Mouse (Mus musculus) embryonic facial prominence, embryonic 14.5 days (tissue): ENCODE results near the gene Ttc21b. TPM values are rescaled to one million over a fixed set of nuclear protein-coding genes. Genes with fewer than 3 reads are reported as not detected.
A peak's percentile ranks its signal among the peaks of the same experiment; 100 is the strongest.

Experiments used
- ATAC-seq: fragments of 200-750 bp; cut with Nextera tagmentation; 2 replicates; pipeline ENCODE4 v1.8.0; 2017; ENCODE audit warnings: low read depth, moderate number of reproducible peaks, moderate TSS enrichment
- DNase-seq: peaks from one replicate; pipeline ENCODE4 v3.0.0-alpha.2; 2015; ENCODE audit warnings: low spot score
- H3K27ac ChIP-seq: fragments of 300-500 bp; sonication (generic); replicated peaks from 2 replicates; pipeline ENCODE4 v1.5.1; 2014; ENCODE audit warnings: low read depth, mild to moderate bottlenecking, low read length, moderate library complexity
- H3K27me3 ChIP-seq: fragments of 300-500 bp; sonication (generic); replicated peaks from 2 replicates; pipeline ENCODE4 v1.6.1; 2014; ENCODE audit warnings: low read length; ENCODE audit not compliant: control insufficient read depth, insufficient read depth
- H3K36me3 ChIP-seq: fragments of 300-500 bp; sonication (generic); 2 replicates; pipeline ENCODE4 v1.6.1; 2014; ENCODE audit warnings: low read length, mixed read lengths; ENCODE audit not compliant: control insufficient read depth, insufficient read depth
- H3K4me1 ChIP-seq: fragments of 300-500 bp; sonication (generic); 2 replicates; pipeline ENCODE4 v1.6.1; 2014; ENCODE audit warnings: antibody characterized with exemption, low read length; ENCODE audit not compliant: control insufficient read depth, insufficient read depth
- H3K4me2 ChIP-seq: fragments of 300-500 bp; sonication (generic); 2 replicates; pipeline ENCODE4 v1.6.1; 2014; ENCODE audit warnings: low read depth, mild to moderate bottlenecking, low read length, moderate library complexity, mixed read lengths
- H3K4me3 ChIP-seq: fragments of 300-500 bp; sonication (generic); 2 replicates; pipeline ENCODE4 v1.5.1; 2014; ENCODE audit warnings: low read depth, mild to moderate bottlenecking, low read length
- H3K9ac ChIP-seq: fragments of 300-500 bp; sonication (generic); 2 replicates; pipeline ENCODE4 v1.6.1; 2014; ENCODE audit warnings: low read depth, mild to moderate bottlenecking, low read length, moderate library complexity, mixed read lengths
- H3K9me3 ChIP-seq: fragments of 300-500 bp; sonication (generic); 2 replicates; pipeline ENCODE4 v1.6.1; 2016; ENCODE audit warnings: low read length; ENCODE audit not compliant: control insufficient read depth
- WGBS: fragments of 180-500 bp; shearing (Covaris S2); extraction: QIAGEN DNeasy Blood & Tissue Kit; methylation state at CpG from one replicate; pipeline ENCODE4 v1.1.7; 2014; 5-methylcytosine and 5-hydroxymethylcytosine counted together
- polyA plus RNA-seq: library from polyadenylated mRNA; unstranded; fragments of >200 nt; fragmentation: Nextera tagmentation; extraction: Ambion mirVana; gene quantifications from 2 replicates; pipeline ENCODE4 v1.2.1, GENCODE M21; 2014

The Ttc21b gene
- polyA plus RNA-seq, 1 experiment from 2014 or later, result 11.7 TPM

GRCm38 (mm10) chr2:66178848-66179215 is 77.6 kb downstream of the Ttc21b start:
- no peak overlapping the region for H3K27ac ChIP-seq
- no peaks in the 10 kb centered on the region for H3K27me3 ChIP-seq
- H3K9me3 ChIP-seq, result no peaks in the 10 kb centered on the region
- H3K9ac ChIP-seq, result no peak overlapping the region
- no peak overlapping the region for H3K4me3 ChIP-seq
- no peak overlapping the region for H3K4me2 ChIP-seq
- H3K36me3 ChIP-seq, result no peaks in the 10 kb centered on the region
- DNase-seq (no peak), ATAC-seq (no peak)
- peaks cover 5% of the 10 kb centered on the region for H3K4me1 ChIP-seq
- 64% methylated on average over 5 of the region's 5 CpGs for WGBS

- Histone ChIP-seq H3K4me3 (no peak overlapping the region), H3K27ac (no peak overlapping the region), H3K4me1 (peaks cover 9% of the 10 kb centered on the region), H3K9me3 (no peaks in the 10 kb centered on the region), H3K27me3 (no peaks in the 10 kb centered on the region), H3K36me3 (no peaks in the 10 kb centered on the region), H3K9ac (no peak overlapping the region), H3K4me2 (no peak overlapping the region)
- DNase-seq, result peak; percentile 12
- 65% methylated on average over 9 of the region's 9 CpGs for WGBS
- no peak; the same call in 1 of the 2 replicates for ATAC-seq
Observed at GRCm38 (mm10) chr2:66177886-66178847, 78.2 kb downstream of the Ttc21b start.

GRCm38 (mm10) chr2:66177017-66177416 is 79.4 kb downstream of the Ttc21b start:
- Histone ChIP-seq H3K4me3 (no peak overlapping the region), H3K4me2 (no peak overlapping the region), H3K9ac (no peak overlapping the region), H3K27ac (no peak overlapping the region), H3K27me3 (no peaks in the 10 kb centered on the region), H3K9me3 (no peaks in the 10 kb centered on the region), H3K36me3 (no peaks in the 10 kb centered on the region), H3K4me1 (peaks cover 16% of the 10 kb centered on the region)
- 70% methylated on average over 7 of the region's 7 CpGs for WGBS
- no peak for ATAC-seq
- no peak for DNase-seq

DNA sequence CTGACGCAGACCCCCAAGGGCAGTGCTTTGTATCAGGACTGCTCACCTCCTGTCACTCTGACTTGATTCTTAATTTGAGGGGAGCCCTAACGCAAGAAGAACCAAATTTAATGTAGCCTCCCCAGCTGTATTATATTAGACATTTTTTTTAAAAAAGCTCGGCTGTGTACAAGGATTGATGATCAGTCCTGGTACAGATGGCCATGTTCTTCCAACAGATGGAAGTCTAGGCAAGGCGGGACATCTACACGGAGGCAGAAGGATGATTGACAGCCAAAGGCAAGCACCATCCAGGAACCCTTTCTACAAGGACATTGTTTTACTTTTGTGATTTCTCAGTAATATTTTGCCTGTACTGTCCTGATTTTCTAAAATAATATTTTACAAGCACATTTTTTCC is 83.3 kb downstream of the Ttc21b start:
- no peak overlapping the region for H3K9ac ChIP-seq
- ATAC-seq (no peak), DNase-seq (peak; percentile 17)
- no peaks in the 10 kb centered on the region for H3K36me3 ChIP-seq
- H3K4me1 ChIP-seq, result peaks cover 16% of the 10 kb centered on the region
- no peaks in the 10 kb centered on the region for H3K27me3 ChIP-seq
- H3K4me3 ChIP-seq, result no peak overlapping the region
- H3K9me3 ChIP-seq, result no peaks in the 10 kb centered on the region
- H3K27ac ChIP-seq, result no peak overlapping the region
- 47% methylated on average over 5 of the region's 5 CpGs for WGBS
- no peak overlapping the region for H3K4me2 ChIP-seq

GRCm38 (mm10) chr2:66171643-66172042 is 84.8 kb downstream of the Ttc21b start:
- no peak for ATAC-seq
- 88% methylated on average over 3 of the region's 3 CpGs for WGBS
- H3K4me3 ChIP-seq, result no peak overlapping the region

DNA sequence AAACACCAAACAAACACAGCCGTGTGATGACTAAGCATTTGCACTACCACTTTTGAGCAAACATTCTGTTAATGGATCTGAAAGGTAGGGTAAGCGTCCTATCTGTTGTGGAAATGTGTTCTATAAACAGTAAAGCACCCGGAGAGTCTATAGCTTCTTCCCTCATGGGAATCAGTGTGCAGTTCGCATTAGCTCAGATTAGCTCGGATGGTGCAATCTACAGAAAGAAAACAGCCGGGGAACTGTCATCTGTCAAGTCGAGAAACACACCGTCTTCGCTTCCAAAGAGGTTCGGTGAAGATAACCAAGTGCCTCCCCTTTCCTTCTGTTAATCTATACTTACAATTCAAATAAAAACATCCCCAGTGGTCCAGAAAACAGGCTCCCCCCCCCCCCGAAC is 85.7 kb downstream of the Ttc21b start:
- H3K4me3 ChIP-seq, result no peak overlapping the region

More at GRCm38 (mm10) chr2:66171643-66172042, 84.8 kb downstream of the Ttc21b start:
- H3K27me3 ChIP-seq, result no peaks in the 10 kb centered on the region
- H3K36me3 ChIP-seq, result no peaks in the 10 kb centered on the region
- no peak overlapping the region for H3K4me2 ChIP-seq
- no peak overlapping the region for H3K9ac ChIP-seq
- H3K27ac ChIP-seq, result no peak overlapping the region
- no peaks in the 10 kb centered on the region for H3K9me3 ChIP-seq
- DNase-seq, result no peak
- peaks cover 16% of the 10 kb centered on the region for H3K4me1 ChIP-seq

GRCm38 (mm10) chr2:66165025-66165424 is 91.4 kb downstream of the Ttc21b start:
- no peaks in the 10 kb centered on the region for H3K27me3 ChIP-seq
- WGBS, result 94% methylated on average over 8 of the region's 8 CpGs
- H3K4me3 ChIP-seq, result no peak overlapping the region
- no peak overlapping the region for H3K27ac ChIP-seq
- H3K9ac ChIP-seq, result no peak overlapping the region
- H3K4me2 ChIP-seq, result no peak overlapping the region
- no peaks in the 10 kb centered on the region for H3K9me3 ChIP-seq
- DNase-seq, result no peak
- no peak for ATAC-seq
- H3K36me3 ChIP-seq, result no peaks in the 10 kb centered on the region
- no peaks in the 10 kb centered on the region for H3K4me1 ChIP-seq

More for the DNA sequence above, 85.7 kb downstream of the Ttc21b start:
- no peak overlapping the region for H3K4me2 ChIP-seq
- ATAC-seq (no peak), DNase-seq (no peak)
- peaks cover 16% of the 10 kb centered on the region for H3K4me1 ChIP-seq
- no peaks in the 10 kb centered on the region for H3K27me3 ChIP-seq
- no peaks in the 10 kb centered on the region for H3K36me3 ChIP-seq
- H3K9me3 ChIP-seq, result no peaks in the 10 kb centered on the region
- WGBS, result 66% methylated on average over 11 of the region's 11 CpGs
- H3K9ac ChIP-seq, result no peak overlapping the region
- H3K27ac ChIP-seq, result no peak overlapping the region

DNA sequence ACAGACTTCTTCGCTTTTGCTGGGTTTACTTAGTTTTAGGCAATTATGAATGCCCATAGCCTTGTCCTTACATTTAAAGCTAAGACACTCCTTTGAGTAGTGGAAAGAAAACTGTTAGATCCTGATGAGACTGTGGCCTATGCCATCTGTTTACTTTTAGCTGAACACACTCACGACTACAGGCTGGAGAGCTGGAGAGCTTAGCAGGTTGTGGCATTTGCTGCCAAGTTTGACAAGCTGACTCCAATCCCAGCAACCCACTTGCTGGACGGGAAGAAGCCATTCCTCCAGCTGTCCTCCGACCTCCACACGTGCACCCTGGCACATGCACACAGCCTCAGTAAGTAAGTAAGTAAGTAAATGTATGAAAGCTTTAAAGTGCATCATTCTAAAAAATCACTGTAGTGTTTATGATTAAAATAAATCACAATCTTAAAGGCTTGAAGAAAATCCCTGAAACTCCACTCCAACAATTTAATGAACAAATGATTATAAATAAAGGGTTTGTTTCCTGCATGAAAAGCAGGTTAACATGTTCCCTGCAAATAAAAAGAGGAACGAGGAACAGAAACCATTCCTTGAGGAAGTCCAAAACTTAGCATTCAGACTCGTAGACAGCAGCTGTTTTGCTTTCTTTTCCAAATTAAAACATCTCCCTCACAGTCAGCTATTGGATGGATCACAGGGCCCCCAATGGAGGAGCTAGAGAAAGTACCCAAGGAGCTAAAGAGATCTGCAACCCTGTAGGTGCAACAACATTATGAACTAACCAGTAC is 98.1 kb downstream of the Ttc21b start:
- Histone ChIP-seq H3K27ac (no peak overlapping the region), H3K27me3 (no peaks in the 10 kb centered on the region), H3K4me2 (no peak overlapping the region), H3K9ac (no peak overlapping the region), H3K9me3 (no peaks in the 10 kb centered on the region), H3K4me3 (no peak overlapping the region), H3K4me1 (no peaks in the 10 kb centered on the region), H3K36me3 (no peaks in the 10 kb centered on the region)
- WGBS, result 43% methylated on average over 7 of the region's 7 CpGs
- peak; percentile 31 for DNase-seq
- no peak for ATAC-seq
